Comparison of ENCODE assay signal across 27 mouse cellular contexts in genomic region chr3:31019287-31019686, GRCm38 (mm10).
"Had no signal": no experiment of that assay in that cellular context is flagged by ENCODE, and none has a peak within 500 bp of the region (broad histone marks: within the 10 kb centered on the region; RNA-seq: fewer than 3 reads in every experiment).

No protein-coding gene starts in this region.

- H3K27me3 ChIP-seq: limb, embryonic 12.5 days; limb, embryonic 13.5 days; limb, embryonic 15.5 days; liver, embryonic 12.5 days; liver, embryonic 13.5 days; liver, embryonic 15.5 days; lung, embryonic 15.5 days; megakaryocyte, embryonic 14.5 days; midbrain, embryonic 12.5 days; midbrain, embryonic 13.5 days; midbrain, embryonic 15.5 days had no signal

- H3K9ac ChIP-seq: limb, embryonic 12.5 days; limb, embryonic 13.5 days; limb, embryonic 15.5 days; liver, embryonic 12.5 days; liver, embryonic 13.5 days; liver, embryonic 14.5 days; liver, embryonic 15.5 days; liver, postnatal 0 days; lung, embryonic 14.5 days; lung, embryonic 15.5 days; midbrain, embryonic 12.5 days; midbrain, embryonic 13.5 days; midbrain, embryonic 15.5 days had no signal

- H3K27ac ChIP-seq: limb, embryonic 10.5 days; limb, embryonic 12.5 days; limb, embryonic 13.5 days; limb, embryonic 15.5 days; liver, embryonic 12.5 days; liver, embryonic 13.5 days; liver, embryonic 14.5 days; liver, embryonic 15.5 days; lung, embryonic 15.5 days; macrophage; midbrain, embryonic 10.5 days; midbrain, embryonic 12.5 days; midbrain, embryonic 13.5 days; midbrain, embryonic 15.5 days had no signal

- H3K4me3 ChIP-seq: limb, embryonic 10.5 days; limb, embryonic 12.5 days; limb, embryonic 13.5 days; limb, embryonic 15.5 days; liver, embryonic 12.5 days; liver, embryonic 13.5 days; liver, embryonic 15.5 days; lung, embryonic 15.5 days; megakaryocyte, embryonic 14.5 days; midbrain, embryonic 10.5 days; midbrain, embryonic 12.5 days; midbrain, embryonic 13.5 days; midbrain, embryonic 15.5 days; myocyte had no signal

- H3K9me3 ChIP-seq: limb, embryonic 10.5 days; limb, embryonic 12.5 days; limb, embryonic 13.5 days; limb, embryonic 15.5 days; liver, embryonic 12.5 days; liver, embryonic 13.5 days; liver, embryonic 15.5 days; lung, embryonic 15.5 days; megakaryocyte, embryonic 14.5 days; midbrain, embryonic 10.5 days; midbrain, embryonic 12.5 days; midbrain, embryonic 13.5 days; midbrain, embryonic 15.5 days had no signal

- DNase-seq: left cerebral cortex, postnatal 4 days; liver; liver, embryonic 13.5 days; liver, postnatal 0 days; lung, adult 18-20 months; lung, adult 2 months; lung, embryonic 14.5 days; lung, postnatal 10 days; lung, postnatal 14 days; lung, postnatal 36 days; lung, postnatal 4 days; midbrain, embryonic 14.5 days had no signal

- H3K36me3 ChIP-seq: liver, embryonic 13.5 days; midbrain, embryonic 15.5 days had no signal
